Mouse (Mus musculus): ENCODE results near the gene Dhrs7. TPM values are rescaled to one million over a fixed set of nuclear protein-coding genes. Genes with fewer than 3 reads are reported as not detected.

Dhrs7 gene
- polyA plus RNA-seq, 1 experiment from 2014 or later: 10.5 TPM

GRCm38 (mm10) chr12:72649611-72650330 lies 14.9 kb downstream of the Dhrs7 start, which contains the start of gene Gm4756:
Gene Gm4756 (minus strand): TSS chr12:72649661.
- no peaks in the 10 kb centered on the region for H3K27me3 ChIP-seq
- no peaks in the 10 kb centered on the region for H3K4me1 ChIP-seq
- no peak within 1 kb of the TSS for H3K4me2 ChIP-seq (replicated peaks)
- no peaks in the 10 kb centered on the region for H3K36me3 ChIP-seq
- H3K4me3 ChIP-seq: no peak within 1 kb of the TSS
- no peak within 1 kb of the TSS for H3K27ac ChIP-seq (replicated peaks)
- no peak within 1 kb of the TSS for H3K9ac ChIP-seq (replicated peaks)
- ATAC-seq (ENCODE audit: low FRiP score, low read depth): no peak
- H3K9me3 ChIP-seq: no peaks in the 10 kb centered on the region
- 80% methylated on average over 11 of the region's 11 CpGs for WGBS

- no peaks in the 10 kb centered on the region for H3K4me1 ChIP-seq
- no peak overlapping the region for H3K9ac ChIP-seq (replicated peaks)
- no peaks in the 10 kb centered on the region for H3K9me3 ChIP-seq
- no peak overlapping the region for H3K27ac ChIP-seq (replicated peaks)
- no peak for ATAC-seq (ENCODE audit: low FRiP score, low read depth)
- no peaks in the 10 kb centered on the region for H3K36me3 ChIP-seq
- H3K4me2 ChIP-seq (replicated peaks): no peak overlapping the region
- 92% methylated on average over 14 of the region's 14 CpGs for WGBS
- H3K27me3 ChIP-seq: no peaks in the 10 kb centered on the region
- no peak overlapping the region for H3K4me3 ChIP-seq
Observed at GRCm38 (mm10) chr12:72648921-72649320, 15.8 kb downstream of the Dhrs7 start.

GRCm38 (mm10) chr12:72638025-72638424 lies 26.7 kb downstream of the Dhrs7 start:
- WGBS: 88% methylated on average over 3 of the region's 3 CpGs
- no peaks in the 10 kb centered on the region for H3K4me1 ChIP-seq
- ATAC-seq (ENCODE audit: low FRiP score, low read depth): no peak
- no peaks in the 10 kb centered on the region for H3K27me3 ChIP-seq
- no peak overlapping the region for H3K27ac ChIP-seq (replicated peaks)
- H3K9ac ChIP-seq (replicated peaks): no peak overlapping the region
- peaks cover 15% of the 10 kb centered on the region for H3K9me3 ChIP-seq
- no peaks in the 10 kb centered on the region for H3K36me3 ChIP-seq
- H3K4me3 ChIP-seq: no peak overlapping the region
- H3K4me2 ChIP-seq (replicated peaks): no peak overlapping the region

DNA sequence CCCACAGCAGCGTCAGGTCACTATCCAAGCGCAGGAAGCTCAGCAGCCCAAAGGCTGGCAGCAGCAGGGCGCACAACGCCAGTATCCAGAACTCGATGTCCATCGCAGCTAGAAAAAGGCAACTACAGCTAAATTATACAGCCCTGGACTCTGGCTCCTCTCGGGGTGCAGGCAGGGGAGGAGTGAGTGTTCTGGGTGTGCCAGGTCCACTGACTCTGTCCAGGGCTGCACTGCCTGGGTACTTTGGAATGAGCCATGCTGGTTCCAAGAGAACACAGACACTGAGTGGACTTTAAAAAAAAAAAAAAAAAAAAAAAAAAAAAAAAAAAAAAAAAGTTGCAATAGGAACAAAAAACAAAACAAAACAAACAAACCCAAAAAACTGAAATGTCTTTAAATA lies 36.0 kb downstream of the Dhrs7 start:
- ATAC-seq (ENCODE audit: low FRiP score, low read depth): no peak

GRCm38 (mm10) chr12:72622853-72623496 lies 41.7 kb downstream of the Dhrs7 start:
- no peak for ATAC-seq (ENCODE audit: low FRiP score, low read depth)
- Histone ChIP-seq H3K9ac (replicated peaks) (no peak overlapping the region), H3K4me3 (no peak overlapping the region), H3K4me2 (replicated peaks) (no peak overlapping the region), H3K27me3 (no peaks in the 10 kb centered on the region), H3K27ac (replicated peaks) (no peak overlapping the region), H3K9me3 (no peaks in the 10 kb centered on the region), H3K4me1 (no peaks in the 10 kb centered on the region), H3K36me3 (no peaks in the 10 kb centered on the region)
- 89% methylated on average over 5 of the region's 5 CpGs for WGBS

More for the DNA sequence above, 36.0 kb downstream of the Dhrs7 start:
- Histone ChIP-seq H3K4me1 (no peaks in the 10 kb centered on the region), H3K36me3 (no peaks in the 10 kb centered on the region), H3K9ac (replicated peaks) (no peak overlapping the region), H3K27ac (replicated peaks) (no peak overlapping the region), H3K4me2 (replicated peaks) (no peak overlapping the region), H3K27me3 (no peaks in the 10 kb centered on the region), H3K9me3 (no peaks in the 10 kb centered on the region), H3K4me3 (no peak overlapping the region)
- WGBS: 94% methylated on average over 7 of the region's 7 CpGs

DNA sequence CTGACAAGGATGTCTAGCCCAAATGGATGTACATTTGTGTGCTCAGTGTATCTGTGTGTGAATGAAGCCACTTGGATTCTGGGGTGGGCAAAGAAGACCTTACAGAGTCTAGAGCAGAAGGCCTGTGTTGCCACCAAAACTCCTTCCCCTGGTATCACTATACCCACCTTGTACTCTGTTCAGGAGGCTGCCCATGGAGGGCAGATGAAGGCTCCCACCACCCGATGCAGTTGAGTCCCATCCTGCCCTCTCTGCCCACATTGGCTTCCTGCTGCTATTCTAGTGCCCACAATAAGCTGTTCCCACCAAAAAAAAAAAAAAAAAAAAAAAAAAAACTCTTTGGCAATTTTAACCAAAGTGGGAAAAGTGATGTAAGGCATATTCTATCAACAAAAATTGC lies 43.3 kb downstream of the Dhrs7 start:
- H3K4me3 ChIP-seq: no peak overlapping the region
- H3K27ac ChIP-seq (replicated peaks): no peak overlapping the region
- no peak for ATAC-seq (ENCODE audit: low FRiP score, low read depth)
- H3K4me1 ChIP-seq: no peaks in the 10 kb centered on the region
- H3K4me2 ChIP-seq (replicated peaks): no peak overlapping the region
- no peak overlapping the region for H3K9ac ChIP-seq (replicated peaks)
- H3K27me3 ChIP-seq: no peaks in the 10 kb centered on the region
- 88% methylated on average over 1 of the region's 1 CpGs for WGBS
- no peaks in the 10 kb centered on the region for H3K36me3 ChIP-seq
- no peaks in the 10 kb centered on the region for H3K9me3 ChIP-seq

- 94% methylated on average over 7 of the region's 7 CpGs for WGBS
- ATAC-seq (ENCODE audit: low FRiP score, low read depth): no peak
Observed at GRCm38 (mm10) chr12:72620856-72621255, 43.9 kb downstream of the Dhrs7 start.

GRCm38 (mm10) chr12:72612053-72612452 lies 52.7 kb downstream of the Dhrs7 start:
- no peak for ATAC-seq (ENCODE audit: low FRiP score, low read depth)
- WGBS: 95% methylated on average over 3 of the region's 3 CpGs

More at GRCm38 (mm10) chr12:72620856-72621255, 43.9 kb downstream of the Dhrs7 start:
- Histone ChIP-seq H3K9me3 (no peaks in the 10 kb centered on the region), H3K9ac (replicated peaks) (no peak overlapping the region), H3K36me3 (no peaks in the 10 kb centered on the region), H3K4me3 (no peak overlapping the region), H3K4me1 (no peaks in the 10 kb centered on the region), H3K4me2 (replicated peaks) (no peak overlapping the region), H3K27ac (replicated peaks) (no peak overlapping the region), H3K27me3 (no peaks in the 10 kb centered on the region)

More at GRCm38 (mm10) chr12:72612053-72612452, 52.7 kb downstream of the Dhrs7 start:
- no peak overlapping the region for H3K4me3 ChIP-seq
- no peak overlapping the region for H3K27ac ChIP-seq (replicated peaks)
- no peaks in the 10 kb centered on the region for H3K36me3 ChIP-seq
- no peaks in the 10 kb centered on the region for H3K9me3 ChIP-seq
- no peaks in the 10 kb centered on the region for H3K27me3 ChIP-seq
- no peak overlapping the region for H3K4me2 ChIP-seq (replicated peaks)
- H3K4me1 ChIP-seq: no peaks in the 10 kb centered on the region
- no peak overlapping the region for H3K9ac ChIP-seq (replicated peaks)

Other genes with a start within 250 kb of the Dhrs7 start
- 2.9 and 3.1 TPM in 2 replicates for gene Lrrc9, start 223.0 kb downstream of the Dhrs7 start, polyA plus RNA-seq (2016; fragmentation: Nextera tagmentation; extraction: Ambion mirVana)
- gene Pcnx4, start 128.5 kb downstream of the Dhrs7 start, polyA plus RNA-seq (2016; fragmentation: Nextera tagmentation; extraction: Ambion mirVana): 17.6 and 18.6 TPM in 2 replicates
- gene Gm4756, start 15.2 kb downstream of the Dhrs7 start, polyA plus RNA-seq (2016; fragmentation: Nextera tagmentation; extraction: Ambion mirVana): not detected in 2 replicates
- gene Ppm1a, start 92.5 kb upstream of the Dhrs7 start, polyA plus RNA-seq (2016; fragmentation: Nextera tagmentation; extraction: Ambion mirVana): 84.1 and 94.4 TPM in 2 replicates